Mouse (Mus musculus) right cerebral cortex, postnatal 25 days (tissue): ENCODE results near the gene Batf.

Source experiments
- DNase-seq: peaks from one replicate; pipeline ENCODE4 v3.0.0; 2022

The Batf gene

GRCm38 (mm10) chr12:85729022-85729944, 42.8 kb downstream of the Batf start:
- peak; percentile 28 for DNase-seq

- DNase-seq, result no peak
Measured at GRCm38 (mm10) chr12:85729945-85730290, 43.4 kb downstream of the Batf start.

- no peak for DNase-seq
Measured at GRCm38 (mm10) chr12:85736203-85736602, 49.7 kb downstream of the Batf start.

- DNase-seq, result peak; percentile 52
Measured at GRCm38 (mm10) chr12:85736960-85737359, 50.5 kb downstream of the Batf start.

GRCm38 (mm10) chr12:85745827-85746695, 59.6 kb downstream of the Batf start, which contains the start of gene Flvcr2:
TSS of gene Flvcr2 (plus strand) at chr12:85746539.
- peak; percentile 49 for DNase-seq

GRCm38 (mm10) chr12:85746696-85747219, 60.3 kb downstream of the Batf start:
- no peak for DNase-seq

- DNase-seq, result no peak
Measured at GRCm38 (mm10) chr12:85747343-85747742, 60.9 kb downstream of the Batf start.

GRCm38 (mm10) chr12:85749861-85750260, 63.4 kb downstream of the Batf start:
- no peak for DNase-seq

GRCm38 (mm10) chr12:85752116-85752515, 65.6 kb downstream of the Batf start:
- no peak for DNase-seq

GRCm38 (mm10) chr12:85753223-85753622, 66.8 kb downstream of the Batf start:
- no peak for DNase-seq

- no peak for DNase-seq
Measured at GRCm38 (mm10) chr12:85754611-85755265, 68.3 kb downstream of the Batf start.

GRCm38 (mm10) chr12:85756455-85756854, 70.0 kb downstream of the Batf start:
- DNase-seq, result no peak

- no peak for DNase-seq
Measured at GRCm38 (mm10) chr12:85757074-85757473, 70.6 kb downstream of the Batf start.
